Mouse (Mus musculus): ENCODE measurements around the gene Dclk2.

Dclk2 gene

DNA sequence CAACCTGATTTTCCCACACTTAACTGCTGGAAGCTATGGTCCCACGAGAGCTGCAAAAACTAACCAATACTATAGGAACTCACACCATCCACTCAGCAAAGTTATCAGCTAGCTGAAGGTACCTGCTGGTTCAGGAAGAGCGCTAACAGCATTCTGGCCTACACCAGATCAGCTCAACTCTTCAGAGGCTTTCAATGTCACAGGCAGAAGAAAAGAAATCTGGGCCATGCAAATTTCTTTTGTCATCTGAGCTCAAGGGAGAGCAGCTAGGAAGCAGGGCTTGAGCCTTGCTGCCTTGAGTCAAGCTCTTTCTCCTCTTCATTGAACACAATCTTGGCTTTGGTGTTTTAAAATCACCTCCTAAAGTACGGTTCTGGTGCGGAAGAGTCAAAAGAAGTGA is 4.0 kb downstream of the Dclk2 start:
- POLR2A ChIA-PET, result interaction anchor here in 2 of 4 experiments (0.7 to 3.2 kb wide), 16 partner anchors 9 to 106 kb away, joined by 3 to 20 read pairs (median 3); no protein-coding TSS in a partner anchor
- CTCF ChIA-PET, result interaction anchor here in 1 of 4 experiments (0.6 kb wide), 1 partner anchor 138 kb away, joined by 3 read pairs; no protein-coding TSS in a partner anchor

DNA sequence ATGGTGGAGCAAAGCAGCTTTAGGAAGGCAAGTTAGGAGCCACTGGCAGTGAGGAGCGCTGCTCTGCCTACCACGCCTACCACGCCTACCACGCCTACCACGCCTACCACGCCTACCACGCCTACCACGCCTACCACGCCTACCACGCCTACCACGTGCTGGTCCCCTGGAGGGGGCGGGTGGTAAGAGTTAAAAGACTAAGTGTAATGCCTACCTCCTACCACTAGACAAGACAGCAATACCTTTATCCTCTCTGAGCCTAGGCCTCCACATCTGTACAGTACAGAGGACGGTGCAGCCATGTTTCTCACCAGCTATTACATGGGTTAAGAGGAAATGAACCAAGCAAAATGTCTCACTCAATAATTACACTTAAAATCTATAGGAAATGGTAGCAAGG is 5.4 kb downstream of the Dclk2 start:
- ChIA-PET CTCF (no interaction called here), POLR2A (interaction anchor here in 3 of 4 experiments (0.6 to 2.6 kb wide), 31 partner anchors 8 to 218 kb away, joined by 3 to 9 read pairs (median 4); no protein-coding TSS in a partner anchor)

DNA sequence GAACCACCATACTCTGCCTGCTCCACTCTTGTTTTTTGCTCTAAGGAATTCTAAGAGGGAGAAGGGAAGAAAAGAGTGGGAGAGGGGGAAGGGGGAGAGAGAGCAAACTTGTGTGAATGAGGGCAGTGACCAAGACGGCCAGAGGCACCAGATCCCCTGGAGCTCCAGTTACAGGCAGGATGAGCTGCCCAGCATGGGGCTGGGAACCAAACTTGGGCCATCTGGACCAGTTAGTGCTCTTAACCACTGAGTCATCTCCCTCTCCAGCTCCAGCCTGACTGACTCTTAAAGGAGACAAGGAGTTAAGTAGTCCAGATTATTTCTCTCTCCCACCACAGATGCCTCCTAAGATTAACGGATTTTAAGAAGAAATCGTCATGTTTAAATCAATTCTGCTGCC is 6.3 kb downstream of the Dclk2 start:
- ChIA-PET CTCF (no interaction called here), POLR2A (interaction anchor here in 3 of 4 experiments (0.7 to 2.6 kb wide), 24 partner anchors 8 to 219 kb away, joined by 3 to 9 read pairs (median 4); no protein-coding TSS in a partner anchor)

DNA sequence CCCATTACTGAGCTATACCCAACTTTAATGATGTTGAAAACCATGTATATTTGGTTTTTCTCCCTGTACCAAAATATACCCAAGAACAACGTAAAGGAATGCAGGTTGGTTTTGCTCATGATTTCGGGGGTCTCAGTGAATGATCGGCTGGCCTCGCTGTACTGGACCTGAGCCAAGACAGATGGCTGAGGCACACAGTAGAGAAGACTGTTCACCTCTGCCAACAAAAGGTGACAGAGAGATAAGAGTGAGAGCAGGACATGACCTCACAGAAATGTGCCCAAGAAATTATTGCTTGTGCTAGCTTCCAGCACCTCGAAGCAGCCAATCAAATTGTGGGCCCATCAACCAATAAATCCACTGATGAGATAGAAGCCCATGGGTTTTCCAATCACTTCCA is 22.3 kb downstream of the Dclk2 start:
- CTCF ChIA-PET, result interaction anchor here in 1 of 4 experiments (0.5 kb wide), 1 partner anchor 53 kb away, joined by 14 read pairs; no protein-coding TSS in a partner anchor
- POLR2A ChIA-PET, result interaction anchor here in 3 of 4 experiments (0.8 to 1.5 kb wide), 5 partner anchors 9 to 36 kb away, joined by 3 to 5 read pairs (median 3); no protein-coding TSS in a partner anchor

DNA sequence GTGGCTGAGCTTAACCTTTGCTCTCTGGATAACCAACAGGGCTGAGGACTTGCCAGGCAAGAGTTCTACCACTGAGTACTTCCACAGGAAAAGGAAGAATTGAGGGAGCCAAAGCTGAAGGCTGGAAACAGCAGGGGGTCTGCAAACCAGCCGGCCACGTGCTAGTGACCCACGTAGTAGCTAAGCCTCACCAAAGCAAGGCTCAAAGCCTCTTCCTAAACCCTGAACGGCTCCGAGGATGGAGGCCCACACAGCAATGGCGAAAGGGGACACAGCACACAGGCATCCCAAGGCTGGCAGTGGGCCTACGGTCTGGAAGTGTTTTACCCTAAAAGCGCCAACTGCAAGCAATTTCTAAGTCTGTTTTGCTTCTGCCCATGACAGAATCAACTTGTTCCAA is 23.1 kb downstream of the Dclk2 start:
- CTCF ChIA-PET, result no interaction called here
- POLR2A ChIA-PET, result interaction anchor here in 3 of 4 experiments (0.5 to 1.4 kb wide), 11 partner anchors 9 to 1675 kb away, joined by 3 to 5 read pairs (median 3); partner anchors contain the start of gene Dclk2 (in 1 of the 3)

DNA sequence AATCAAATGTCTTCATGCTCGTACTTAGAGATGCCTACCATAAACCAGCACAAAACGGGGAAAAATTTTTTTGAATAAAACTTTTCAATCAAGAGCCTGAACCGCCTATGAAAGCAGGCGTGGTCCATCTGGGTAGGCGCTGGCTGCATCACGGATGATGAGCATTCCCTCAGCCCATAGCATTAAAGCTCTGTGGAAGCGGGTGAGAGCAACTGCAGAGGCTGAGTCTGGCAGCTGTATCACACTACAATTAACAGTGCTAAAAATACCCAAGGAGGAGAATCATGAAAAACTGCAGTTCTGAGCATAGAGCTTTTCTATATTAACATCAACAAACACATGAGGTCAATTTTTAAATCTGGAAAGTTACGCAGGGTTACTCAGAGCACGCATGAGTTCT is 23.6 kb downstream of the Dclk2 start:
- CTCF ChIA-PET, result no interaction called here

DNA sequence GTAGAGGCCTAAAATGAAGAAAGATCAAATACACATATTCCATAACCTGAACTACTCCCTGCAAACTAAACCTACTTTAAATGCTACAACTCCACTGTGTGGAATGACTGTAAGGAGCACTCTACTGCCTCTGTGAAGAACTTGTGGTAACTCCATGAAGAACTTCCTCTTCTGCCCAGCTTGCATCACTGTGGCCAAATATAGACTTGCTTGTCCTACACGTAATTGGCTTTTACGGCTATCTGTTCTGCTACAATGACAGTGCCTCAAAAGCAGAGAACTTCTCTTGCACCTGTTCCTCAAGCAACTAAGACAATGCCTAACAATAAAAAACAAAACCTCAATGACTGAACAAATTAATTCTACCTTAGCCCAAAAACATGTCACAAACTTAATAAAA is 26.2 kb downstream of the Dclk2 start:
- CTCF ChIA-PET, result no interaction called here
- POLR2A ChIA-PET, result no interaction called here

More for the DNA sequence above, 23.6 kb downstream of the Dclk2 start:
- POLR2A ChIA-PET, result interaction anchor here in 3 of 4 experiments (0.5 to 1.4 kb wide), 8 partner anchors 15 to 925 kb away, joined by 3 to 4 read pairs (median 3); partner anchors contain the start of gene Dclk2 (in 1 of the 3)

DNA sequence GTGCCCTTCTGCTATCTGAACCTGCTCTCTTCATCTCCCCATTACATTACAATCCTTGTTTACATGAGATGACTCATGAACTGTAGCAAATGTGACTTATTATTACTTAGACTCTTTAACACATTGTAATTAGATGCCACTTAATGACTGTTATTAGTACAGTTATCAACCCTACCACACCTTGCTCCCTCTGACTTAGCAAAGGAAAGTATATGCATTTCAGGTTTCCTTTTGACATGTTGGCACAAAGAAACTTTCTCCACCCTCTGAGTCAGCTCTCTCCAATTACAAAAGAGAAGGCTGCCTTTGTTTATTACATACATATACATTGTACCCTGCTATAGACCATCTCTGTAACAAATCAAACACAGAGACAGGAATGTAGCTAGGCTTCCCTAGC is 33.1 kb downstream of the Dclk2 start:
- POLR2A ChIA-PET, result interaction anchor here in 1 of 4 experiments (0.6 to 2.5 kb wide), 3 partner anchors 12 to 25 kb away, joined by 3 to 7 read pairs (median 5); no protein-coding TSS in a partner anchor
- CTCF ChIA-PET, result no interaction called here

DNA sequence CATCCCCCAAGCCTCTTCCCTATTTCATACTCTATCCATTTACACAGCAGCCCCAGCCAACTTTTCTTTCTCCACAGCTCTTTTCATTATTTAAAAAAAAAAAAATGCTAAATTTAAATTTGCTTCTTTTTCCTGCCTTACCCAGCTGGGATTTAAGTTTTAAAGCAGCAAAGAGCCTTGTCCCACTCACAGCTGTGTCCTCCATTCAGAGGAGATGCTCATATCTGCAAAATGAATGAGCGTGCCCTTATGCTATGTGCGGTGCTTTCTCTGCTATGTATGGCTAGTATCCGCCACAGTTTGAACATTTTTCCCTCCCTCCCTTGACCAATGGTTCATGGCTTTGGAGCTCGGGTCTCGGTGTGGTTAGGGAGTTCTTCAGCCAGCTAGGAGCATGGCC is 35.5 kb downstream of the Dclk2 start:
- POLR2A ChIA-PET, result interaction anchor here in 2 of 4 experiments (0.7 to 2.4 kb wide), 16 partner anchors 17 to 130 kb away, joined by 3 to 13 read pairs (median 4); partner anchors contain the start of gene Dclk2 (in 2 of the 2)

DNA sequence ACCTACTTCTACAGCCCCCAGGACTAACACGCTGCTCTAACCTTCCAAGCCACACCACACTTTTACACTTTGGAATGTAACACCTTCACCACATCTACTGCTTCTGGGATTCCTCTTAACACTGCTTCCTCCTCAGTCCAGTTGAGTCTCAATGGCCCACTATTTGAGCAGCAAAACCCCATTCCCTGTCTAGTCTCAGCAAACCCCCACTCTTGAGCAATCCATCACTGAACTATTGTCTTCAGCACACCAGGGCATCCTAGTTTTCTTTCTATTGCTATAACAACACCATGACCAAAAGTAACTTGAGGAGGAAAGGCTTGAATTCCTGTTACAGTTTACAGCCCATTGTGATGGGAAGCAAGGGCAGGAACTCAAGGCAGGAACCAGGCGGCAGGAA is 36.2 kb downstream of the Dclk2 start:
- ChIA-PET POLR2A (interaction anchor here in 2 of 4 experiments (0.6 to 2.4 kb wide), 13 partner anchors 18 to 45 kb away, joined by 3 to 13 read pairs (median 4); partner anchors contain the start of gene Dclk2 (in 2 of the 2)), CTCF (no interaction called here)

More for the DNA sequence above, 35.5 kb downstream of the Dclk2 start:
- CTCF ChIA-PET, result interaction anchor here in 2 of 4 experiments (0.7 kb wide), 3 partner anchors 33 to 216 kb away, joined by 5 to 15 read pairs (median 5); partner anchors contain the start of gene Cd1d1 (in 1 of the 2)

DNA sequence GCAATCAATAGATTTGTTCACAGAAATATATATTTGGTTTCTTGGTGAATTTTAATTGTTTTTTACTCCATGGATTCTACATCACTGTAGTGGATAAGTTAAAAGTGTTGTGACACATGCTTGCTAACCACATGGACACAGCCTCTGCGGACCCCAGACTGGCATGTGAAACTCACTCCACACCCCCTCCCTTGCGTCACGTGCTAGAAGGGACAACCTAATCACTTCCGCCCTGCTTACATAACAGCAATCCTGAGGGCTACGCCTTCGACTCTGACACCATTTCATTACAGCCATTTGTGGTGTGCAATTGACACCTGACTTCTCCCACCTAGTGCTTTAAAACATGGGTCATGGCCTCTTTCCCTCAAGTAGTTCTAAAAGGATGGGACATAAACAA is 36.7 kb downstream of the Dclk2 start:
- POLR2A ChIA-PET, result interaction anchor here in 3 of 4 experiments (0.9 to 2.1 kb wide), 5 partner anchors 11 to 39 kb away, joined by 3 to 17 read pairs (median 5); no protein-coding TSS in a partner anchor
- CTCF ChIA-PET, result interaction anchor here in 1 of 4 experiments (0.5 kb wide), 1 partner anchor 36 kb away, joined by 9 read pairs; no protein-coding TSS in a partner anchor

DNA sequence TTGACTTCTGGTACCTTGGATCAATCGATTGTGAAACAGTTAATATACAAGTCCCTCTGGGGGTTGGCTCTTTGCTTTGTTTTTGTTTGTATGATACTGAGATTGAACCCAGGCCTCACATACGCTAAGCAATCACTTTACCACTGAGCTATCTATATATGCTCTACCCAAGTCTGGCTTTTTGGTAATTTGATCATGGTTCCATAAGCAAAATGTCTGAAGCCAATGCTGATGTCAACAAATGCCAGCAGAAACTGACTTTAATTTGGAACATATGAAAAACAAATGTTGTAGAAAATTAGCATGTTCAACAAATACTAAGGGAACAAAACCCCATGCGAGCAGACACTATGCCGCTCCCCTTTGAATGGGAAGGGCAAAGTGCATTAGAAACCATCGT is 44.7 kb downstream of the Dclk2 start:
- POLR2A ChIA-PET, result interaction anchor here in 1 of 4 experiments (1.4 to 1.6 kb wide), 2 partner anchors 27 to 41 kb away, joined by 3 to 6 read pairs; no protein-coding TSS in a partner anchor
- CTCF ChIA-PET, result no interaction called here

DNA sequence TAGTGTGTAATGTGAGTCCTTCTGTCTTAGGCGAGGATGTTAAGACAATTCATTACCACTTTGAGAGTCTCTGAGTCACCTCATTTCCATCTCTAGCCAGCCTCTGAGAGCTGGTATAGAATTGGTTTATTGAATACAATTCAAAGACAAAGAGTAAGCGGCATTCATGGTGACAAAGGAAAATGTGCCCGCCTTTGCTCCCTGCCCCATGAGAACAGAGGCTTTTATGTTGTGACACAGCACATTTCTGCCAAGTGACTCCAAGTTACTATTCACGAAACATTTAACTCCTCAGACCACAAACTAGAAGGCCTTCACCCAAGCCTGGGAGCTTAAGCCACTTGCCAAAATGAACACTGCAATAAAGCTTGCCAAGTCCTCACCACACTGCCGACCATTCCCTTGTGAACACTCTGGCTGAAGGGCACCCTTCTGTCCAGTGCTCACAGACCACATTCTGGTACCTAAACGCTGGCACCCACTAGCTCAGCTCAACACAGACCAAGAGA is 47.5 kb downstream of the Dclk2 start:
- ChIA-PET POLR2A (interaction anchor here in 2 of 4 experiments (0.7 to 1.9 kb wide), 14 partner anchors 9 to 46 kb away, joined by 3 to 8 read pairs (median 4); no protein-coding TSS in a partner anchor), CTCF (no interaction called here)

DNA sequence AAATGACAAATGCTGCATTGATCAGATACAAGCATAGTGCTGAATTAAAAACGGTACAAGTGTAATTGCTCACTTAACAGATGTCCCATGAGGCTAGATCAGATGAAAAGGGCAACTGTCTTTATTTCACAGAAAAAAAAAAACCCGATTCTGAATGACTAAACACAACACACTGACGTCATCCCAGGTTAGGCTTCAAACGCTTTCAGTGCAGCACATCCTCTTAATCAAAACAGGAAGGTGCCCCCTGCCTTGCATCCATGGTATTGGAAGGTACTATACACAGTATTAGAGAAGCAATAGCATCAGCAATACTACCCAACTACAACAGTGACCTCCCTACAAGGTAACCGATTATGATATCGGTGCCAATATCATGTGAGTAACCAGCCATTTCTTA is 49.7 kb downstream of the Dclk2 start:
- POLR2A ChIA-PET, result no interaction called here
- CTCF ChIA-PET, result no interaction called here

DNA sequence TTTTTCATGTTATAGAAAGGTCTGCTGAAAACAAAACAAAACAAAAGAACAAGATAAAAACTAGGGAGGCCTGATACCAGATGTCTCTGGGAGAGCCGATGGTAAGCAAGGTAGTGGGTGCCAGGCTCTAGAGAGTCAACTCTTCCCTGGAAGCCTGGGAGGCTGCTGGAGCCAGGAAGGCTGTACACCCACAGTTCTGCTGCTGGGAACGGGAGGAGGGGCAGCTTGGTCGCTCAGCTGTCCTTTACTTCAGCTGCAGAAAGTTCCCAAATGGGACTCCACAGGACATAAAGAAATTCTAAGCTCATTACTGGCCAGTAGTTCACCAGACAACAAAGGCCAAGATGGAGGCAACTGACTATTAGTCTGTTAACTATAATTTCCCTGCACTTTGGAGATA is 50.2 kb downstream of the Dclk2 start:
- ChIA-PET POLR2A (interaction anchor here in 1 of 4 experiments (0.6 to 1.8 kb wide), 3 partner anchors 25 to 106 kb away, joined by 3 to 5 read pairs (median 3); partner anchors contain the start of gene Dclk2), CTCF (no interaction called here)

DNA sequence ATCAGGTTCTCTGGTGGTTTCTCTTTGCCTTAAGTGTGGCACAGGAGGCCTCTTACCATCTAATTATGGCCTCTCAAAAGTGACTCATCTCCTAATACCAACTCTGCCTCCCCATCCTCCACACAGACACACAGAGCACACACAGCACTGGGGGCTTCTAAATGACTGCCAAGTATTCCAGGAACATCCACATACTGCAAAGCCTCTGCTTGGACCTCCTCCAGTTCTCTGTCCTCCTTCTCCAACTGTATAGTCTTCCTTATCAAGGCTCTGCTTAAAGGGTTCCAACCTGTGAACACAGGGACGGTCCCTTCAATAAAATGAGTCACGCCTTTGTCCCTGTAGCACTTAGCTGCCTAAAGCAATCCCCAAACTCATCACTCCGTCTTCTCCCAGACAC is 51.9 kb downstream of the Dclk2 start:
- CTCF ChIA-PET, result no interaction called here
- POLR2A ChIA-PET, result interaction anchor here in 1 of 4 experiments (1.1 to 1.9 kb wide), 4 partner anchors 12 to 51 kb away, joined by 3 to 5 read pairs (median 4); partner anchors contain the start of gene Dclk2

DNA sequence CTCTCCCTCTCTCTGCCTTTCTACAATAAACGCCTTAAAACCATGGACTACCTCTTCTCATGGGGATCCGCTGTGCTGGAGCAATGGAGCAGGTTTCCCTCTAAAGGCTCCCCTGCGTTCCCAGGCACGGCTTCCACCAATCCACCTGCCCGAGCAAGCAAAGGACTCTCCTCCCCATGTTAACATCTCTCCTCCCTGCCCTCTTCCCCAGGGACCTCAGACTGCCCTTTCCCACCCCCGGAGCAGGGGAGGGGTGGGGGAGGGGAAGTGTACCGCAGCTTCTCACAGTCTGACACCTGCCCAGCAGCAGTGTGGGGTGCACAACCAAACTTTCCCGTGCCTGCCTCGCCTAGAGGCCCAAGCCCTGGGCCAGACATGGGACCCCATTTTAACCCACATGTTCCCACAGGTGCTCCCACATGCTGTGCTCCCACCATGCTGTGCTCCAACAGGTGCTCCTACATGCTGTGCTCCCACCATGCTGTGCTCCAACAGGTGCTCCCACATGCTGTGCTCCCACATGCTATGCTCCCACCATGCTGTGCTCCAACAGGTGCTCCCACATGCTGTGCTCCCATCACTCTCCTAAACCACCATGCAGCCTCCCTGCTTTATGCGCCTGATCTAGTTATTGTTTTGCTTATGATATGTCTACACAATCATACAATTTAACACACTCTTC is 57.2 kb downstream of the Dclk2 start:
- POLR2A ChIA-PET, result interaction anchor here in 3 of 4 experiments (0.6 to 7.8 kb wide), 16 partner anchors 10 to 59 kb away, joined by 3 to 63 read pairs (median 4); partner anchors contain the start of gene Dclk2 (in 1 of the 3)

DNA sequence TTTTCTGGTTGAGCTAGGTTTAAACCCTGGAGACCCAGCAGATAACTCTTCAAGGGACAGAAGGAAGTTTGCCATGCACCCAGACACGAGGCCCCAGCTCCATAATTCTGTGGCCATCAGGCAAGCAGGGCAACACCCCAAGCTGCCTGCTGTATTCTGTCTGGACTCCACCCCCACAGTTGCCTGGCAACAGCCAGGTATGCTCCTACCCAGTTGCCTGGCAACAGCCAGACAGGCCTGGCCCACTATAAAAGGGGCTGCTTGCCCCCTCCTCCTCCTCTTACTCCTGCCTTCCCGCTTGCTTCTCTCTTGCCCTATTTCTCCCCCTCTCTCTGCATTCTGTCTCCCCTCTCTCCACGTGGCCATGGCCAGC is 57.7 kb downstream of the Dclk2 start:
- CTCF ChIA-PET, result no interaction called here
- POLR2A ChIA-PET, result interaction anchor here (0.5 to 7.8 kb wide), 19 partner anchors 10 to 534 kb away, joined by 3 to 63 read pairs (median 4); partner anchors contain the start of gene Dclk2 (in 1 of the 4)

More for the DNA sequence above, 57.2 kb downstream of the Dclk2 start:
- CTCF ChIA-PET, result no interaction called here

DNA sequence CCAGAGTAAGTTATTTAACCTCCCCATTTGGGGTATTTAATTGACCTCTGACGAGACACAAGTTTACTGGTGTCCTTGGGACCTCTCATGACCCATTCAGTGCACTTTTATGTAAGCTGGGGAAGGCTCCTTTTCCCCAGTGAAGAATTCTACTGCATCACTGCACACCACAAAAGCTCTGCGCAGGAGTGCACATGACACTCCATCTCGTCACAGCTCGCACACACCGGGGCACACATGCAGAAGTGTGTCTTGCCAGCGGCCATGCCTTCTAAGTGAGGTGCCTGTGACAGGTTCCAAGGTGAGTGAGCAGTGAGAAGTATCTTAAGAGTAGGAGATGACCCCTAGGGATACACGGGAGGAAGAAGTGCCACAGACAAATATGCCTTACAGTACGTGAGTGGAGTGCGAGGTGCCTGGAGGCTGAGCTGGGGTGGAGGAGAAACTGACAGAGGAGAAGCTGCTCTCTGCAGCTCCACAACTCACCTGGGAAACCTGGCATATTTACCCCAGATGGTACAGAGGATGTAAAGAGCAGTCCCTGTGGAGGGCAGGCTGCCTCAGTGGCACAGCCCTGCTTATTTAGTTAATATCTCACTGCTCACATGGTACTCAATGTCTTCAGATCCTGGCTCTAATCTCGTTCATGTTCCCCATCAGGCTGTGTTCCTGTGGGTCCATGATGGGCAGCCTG is 58.3 kb downstream of the Dclk2 start:
- POLR2A ChIA-PET, result interaction anchor here (0.5 to 7.8 kb wide), 20 partner anchors 9 to 533 kb away, joined by 3 to 63 read pairs (median 4); partner anchors contain the start of gene Dclk2 (in 1 of the 4)
- CTCF ChIA-PET, result no interaction called here

Data from embryonic stem cell, embryonic (primary cell).